Mouse (Mus musculus) lung, adult 2 months (tissue): Measurements from ENCODE around the gene Ina.

ENCODE experiments used
- CTCF ChIP-seq: fragments of 200-500 bp; IDR thresholded peaks from 2 replicates; pipeline ENCODE4 v1.5.1; 2011; ENCODE audit warnings: mild to moderate bottlenecking, low read length, control low read depth; ENCODE audit not compliant: insufficient read depth
- POLR2A ChIP-seq: fragments of 200-500 bp; IDR thresholded peaks from 2 replicates; pipeline ENCODE4 v1.6.1; 2011; ENCODE audit warnings: low read depth, mild to moderate bottlenecking, control low read depth, low read length, borderline replicate concordance; ENCODE audit errors: extremely low read depth

DNA sequence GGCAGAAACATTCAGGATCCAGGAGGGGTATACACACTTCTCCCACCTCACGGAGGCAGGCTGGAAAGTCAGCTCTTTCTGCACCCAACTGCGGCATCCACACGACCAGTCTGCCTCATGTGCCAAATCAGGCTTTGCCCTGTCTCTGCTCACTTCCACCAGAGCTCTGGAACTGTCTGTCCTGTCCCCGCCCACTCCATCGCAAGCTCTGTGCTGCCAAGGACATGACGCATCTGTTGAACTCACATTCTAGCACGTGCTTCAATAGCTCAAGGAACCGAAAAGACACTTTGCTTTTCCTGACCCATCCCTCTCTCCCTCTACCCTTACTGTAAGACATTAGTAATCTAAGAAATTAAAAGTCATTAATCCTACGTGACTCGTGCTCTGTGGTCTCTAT lies 10.5 kb downstream of the Ina start:
- TF ChIP-seq CTCF, result no peak
- no peak for TF ChIP-seq POLR2A
